Mouse (Mus musculus) liver, embryonic 14.5 days (tissue): ENCODE results near the gene D330045A20Rik. TPM values are rescaled to one million over a fixed set of nuclear protein-coding genes. Genes with fewer than 3 reads are reported as not detected.
A peak's percentile ranks its signal among the peaks of the same experiment; 100 is the strongest.
"Not testable (repeated sequence)": the region's sequence is repeated elsewhere in the genome, so short reads cannot be mapped to it uniquely, and the experiment has no call there.

ENCODE experiments used
- ATAC-seq: fragments of 200-750 bp; cut with Nextera tagmentation; 2 replicates; pipeline ENCODE4 v1.8.0; 2017; ENCODE audit warnings: moderate number of reproducible peaks, mild to moderate bottlenecking, moderate library complexity; ENCODE audit not compliant: insufficient read depth
- DNase-seq, 3 experiments: peaks; one replicate each; pipeline ENCODE4 v3.0.0-alpha.2; 2012 to 2013; ENCODE audit warnings: low read depth in 3 of 3, low spot score in 3 of 3
- H3K27ac ChIP-seq: fragments of 300-500 bp; sonication (generic); 2 replicates; pipeline ENCODE4 v1.5.1; 2014; ENCODE audit warnings: moderate library complexity, mild to moderate bottlenecking, control low read depth, inconsistent platforms
- H3K27me3 ChIP-seq: fragments of 300-500 bp; sonication (generic); 2 replicates; pipeline ENCODE4 v1.6.1; 2014; ENCODE audit warnings: mild to moderate bottlenecking, low read length, moderate library complexity; ENCODE audit not compliant: control insufficient read depth, insufficient read depth
- H3K36me3 ChIP-seq: fragments of 300-500 bp; sonication (generic); replicated peaks from 2 replicates; pipeline ENCODE4 v1.6.1; 2014; ENCODE audit warnings: low read depth; ENCODE audit not compliant: control insufficient read depth, insufficient read depth
- H3K4me1 ChIP-seq, 2 experiments: fragments of 200-500 bp in 1 of 2; fragments of 300-500 bp in 1 of 2; sonication (generic) in 1 of 2; replicated peaks; 2 replicates each; pipeline ENCODE4 v1.6.1; 2012 to 2014; ENCODE audit warnings: antibody characterized with exemption in 1 of 2, inconsistent platforms in 1 of 2, low read length in 1 of 2; ENCODE audit not compliant: control insufficient read depth in 2 of 2, insufficient read depth in 2 of 2
- H3K4me2 ChIP-seq: fragments of 300-500 bp; sonication (generic); 2 replicates; pipeline ENCODE4 v1.6.1; 2014; ENCODE audit warnings: low read depth, mild to moderate bottlenecking, control low read depth, moderate library complexity
- H3K4me3 ChIP-seq, 2 experiments: fragments of 200-500 bp in 1 of 2; fragments of 300-500 bp in 1 of 2; sonication (generic) in 1 of 2; 2 replicates each; pipeline ENCODE4 v1.5.1; 2012 to 2014; ENCODE audit warnings: low read depth in 2 of 2, low read length in 2 of 2, mild to moderate bottlenecking in 2 of 2, control low read depth in 1 of 2, inconsistent platforms in 1 of 2, moderate library complexity in 1 of 2; ENCODE audit not compliant: insufficient read depth in 1 of 2
- H3K9ac ChIP-seq: fragments of 300-500 bp; sonication (generic); replicated peaks from 2 replicates; pipeline ENCODE4 v1.6.1; 2014; ENCODE audit warnings: mild to moderate bottlenecking, control low read depth, moderate library complexity
- H3K9me3 ChIP-seq: fragments of 300-500 bp; sonication (generic); 2 replicates; pipeline ENCODE4 v1.6.1; 2016; ENCODE audit warnings: low read length, mixed read lengths; ENCODE audit not compliant: control insufficient read depth
- CTCF ChIP-seq: IDR thresholded peaks from 2 replicates; pipeline ENCODE4 v1.5.1; 2016; ENCODE audit warnings: antibody characterized with exemption, low read depth, control low read depth
- EP300 ChIP-seq: IDR thresholded peaks from 2 replicates; pipeline ENCODE4 v1.6.1; 2016; ENCODE audit warnings: antibody characterized with exemption, low read depth
- WGBS: fragments of 180-500 bp; shearing (Covaris S2); extraction: QIAGEN DNeasy Blood & Tissue Kit; methylation state at CpG from one replicate; pipeline ENCODE4 v1.1.7; 2014; ENCODE audit not compliant: insufficient replicate concordance; 5-methylcytosine and 5-hydroxymethylcytosine counted together
- polyA plus RNA-seq, 2 experiments: library from polyadenylated mRNA; depleted of rRNA in 1 of 2; stranded (reverse) in 1 of 2; unstranded in 1 of 2; fragments of >200 nt; fragmentation: Nextera tagmentation in 1 of 2; extraction: Ambion mirVana in 1 of 2; gene quantifications; 2 replicates each; pipeline versions ENCODE4 v1.2.1 to v1.2.3; 2012 to 2014

D330045A20Rik gene
- polyA plus RNA-seq (2012; rRNA removed), result 0.30 and 0.46 TPM in 2 replicates
- polyA plus RNA-seq (2014; fragmentation: Nextera tagmentation; extraction: Ambion mirVana), result 1.1 and 1.2 TPM in 2 replicates

GRCm38 (mm10) chrX:139480022-139480894 is at the start of gene D330045A20Rik:
Gene D330045A20Rik, plus strand, starts transcription at chrX:139480367.
- WGBS, result 18% methylated on average over 28 of the region's 28 CpGs
- no peaks in the 10 kb centered on the region for H3K36me3 ChIP-seq
- no peak within 1 kb of the TSS for H3K27ac ChIP-seq
- ATAC-seq (peak; percentile 37; the same call in 1 of the 2 replicates), DNase-seq (no peak)
- no peaks in the 10 kb centered on the region; a peak in 1 of 4 replicates for H3K4me1 ChIP-seq
- no peaks in the 10 kb centered on the region for H3K27me3 ChIP-seq
- peak within 1 kb of the TSS; percentile 42 to 57 for H3K4me3 ChIP-seq
- no peaks in the 10 kb centered on the region for H3K9me3 ChIP-seq
- no peak for TF ChIP-seq CTCF
- TF ChIP-seq EP300, result no peak
- peak within 1 kb of the TSS; percentile 64 for H3K4me2 ChIP-seq
- H3K9ac ChIP-seq, result no peak within 1 kb of the TSS

GRCm38 (mm10) chrX:139432550-139432949 is 47.6 kb upstream of the D330045A20Rik start:
- Histone ChIP-seq H3K4me3 (no peak overlapping the region), H3K9me3 (no peaks in the 10 kb centered on the region), H3K4me2 (no peak overlapping the region), H3K4me1 (no peaks in the 10 kb centered on the region), H3K36me3 (no peaks in the 10 kb centered on the region), H3K27me3 (no peaks in the 10 kb centered on the region), H3K27ac (no peak overlapping the region), H3K9ac (no peak overlapping the region)
- TF ChIP-seq EP300 (no peak), CTCF (no peak)
- ATAC-seq (no peak), DNase-seq (no peak)
- 22% methylated on average over 2 of the region's 2 CpGs for WGBS

GRCm38 (mm10) chrX:139435202-139435601 is 45.0 kb upstream of the D330045A20Rik start:
- H3K9me3 ChIP-seq, result no peaks in the 10 kb centered on the region

GRCm38 (mm10) chrX:139441057-139441456 is 39.1 kb upstream of the D330045A20Rik start:
- H3K4me1 ChIP-seq, ATAC-seq, H3K9ac ChIP-seq, H3K27ac ChIP-seq, H3K9me3 ChIP-seq, DNase-seq, H3K4me2 ChIP-seq, H3K27me3 ChIP-seq, H3K36me3 ChIP-seq, H3K4me3 ChIP-seq: not testable (repeated sequence)
- 0 out of 2 replicates have a peak, but pooled peaks have one; percentile 16 for TF ChIP-seq CTCF
- 85% methylated on average over 22 of the region's 22 CpGs for WGBS

More at GRCm38 (mm10) chrX:139435202-139435601, 45.0 kb upstream of the D330045A20Rik start:
- Histone ChIP-seq H3K27me3 (no peaks in the 10 kb centered on the region), H3K9ac (no peak overlapping the region), H3K4me2 (no peak overlapping the region), H3K4me3 (no peak overlapping the region), H3K4me1 (no peaks in the 10 kb centered on the region), H3K27ac (no peak overlapping the region), H3K36me3 (no peaks in the 10 kb centered on the region)
- TF ChIP-seq EP300 (no peak), CTCF (no peak)
- no peak for DNase-seq
- no peak for ATAC-seq
- 42% methylated on average over 2 of the region's 2 CpGs for WGBS

DNA sequence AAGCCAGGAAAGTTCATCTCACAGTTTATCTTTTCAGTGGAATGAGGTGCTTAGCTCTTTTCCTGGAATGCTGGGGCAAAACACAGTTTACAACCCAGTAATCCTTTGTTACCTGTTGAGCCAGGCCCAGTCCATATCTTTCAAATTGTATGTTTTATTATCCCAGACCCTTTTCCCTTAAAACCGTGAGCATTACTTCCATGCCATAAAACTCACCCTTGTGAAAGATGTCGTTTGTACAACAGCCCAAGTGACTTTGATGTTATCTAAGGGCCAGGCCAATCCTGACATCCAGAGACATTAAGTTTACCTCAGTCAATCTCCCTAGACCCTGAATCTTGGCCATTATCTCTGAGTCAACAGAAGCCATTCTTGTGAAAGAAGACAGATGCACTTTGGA is 23.4 kb upstream of the D330045A20Rik start:
- 35% methylated on average over 2 of the region's 2 CpGs for WGBS
- TF ChIP-seq CTCF (no peak), EP300 (no peak)
- ATAC-seq, result no peak

More for the DNA sequence above, 23.4 kb upstream of the D330045A20Rik start:
- H3K9me3 ChIP-seq, result no peaks in the 10 kb centered on the region
- no peaks in the 10 kb centered on the region for H3K27me3 ChIP-seq
- no peak overlapping the region for H3K27ac ChIP-seq
- H3K4me2 ChIP-seq, result no peak overlapping the region
- H3K4me3 ChIP-seq, result no peak overlapping the region
- no peaks in the 10 kb centered on the region for H3K36me3 ChIP-seq
- no peak overlapping the region for H3K9ac ChIP-seq
- DNase-seq, result no peak
- no peaks in the 10 kb centered on the region for H3K4me1 ChIP-seq
